Mouse (Mus musculus) liver, adult (tissue): ENCODE measurements at regions not wholly inside any gene's neighbourhood (a gene's known extent, or its start where the extent isn't known, plus 50 kb on each side); places are given as distances from the start of the nearest gene placed in this dataset.
A peak's percentile ranks its signal among the peaks of the same experiment; 100 is the strongest.

ENCODE experiments used
- GATA4 ChIP-seq: IDR thresholded peaks from 2 replicates; pipeline ENCODE4 v1.6.1; 2014; ENCODE audit warnings: mild to moderate bottlenecking, low read length; ENCODE audit not compliant: insufficient replicate concordance

DNA sequence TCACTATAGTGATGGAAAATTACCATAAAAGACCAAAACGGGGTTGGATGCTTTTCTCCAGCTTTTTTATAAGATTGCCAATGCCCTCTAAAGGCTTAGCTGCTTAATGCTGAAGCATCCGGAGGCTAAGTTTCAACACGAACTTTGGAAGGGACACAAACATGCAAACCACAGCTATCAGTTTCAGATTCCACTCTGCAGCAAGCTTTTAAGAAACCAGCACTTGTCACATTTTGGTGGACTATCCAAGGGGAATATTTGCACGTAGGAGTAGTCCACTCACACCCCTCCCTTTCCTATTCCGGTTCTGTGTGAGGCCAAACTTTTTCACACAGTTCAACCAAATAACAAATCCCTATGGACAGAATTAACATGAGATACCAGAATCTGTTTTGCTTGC, 157.9 kb downstream of the Plpp3 start:
- 0 out of 2 replicates have a peak, but pooled peaks have one; percentile 12 for TF ChIP-seq GATA4

DNA sequence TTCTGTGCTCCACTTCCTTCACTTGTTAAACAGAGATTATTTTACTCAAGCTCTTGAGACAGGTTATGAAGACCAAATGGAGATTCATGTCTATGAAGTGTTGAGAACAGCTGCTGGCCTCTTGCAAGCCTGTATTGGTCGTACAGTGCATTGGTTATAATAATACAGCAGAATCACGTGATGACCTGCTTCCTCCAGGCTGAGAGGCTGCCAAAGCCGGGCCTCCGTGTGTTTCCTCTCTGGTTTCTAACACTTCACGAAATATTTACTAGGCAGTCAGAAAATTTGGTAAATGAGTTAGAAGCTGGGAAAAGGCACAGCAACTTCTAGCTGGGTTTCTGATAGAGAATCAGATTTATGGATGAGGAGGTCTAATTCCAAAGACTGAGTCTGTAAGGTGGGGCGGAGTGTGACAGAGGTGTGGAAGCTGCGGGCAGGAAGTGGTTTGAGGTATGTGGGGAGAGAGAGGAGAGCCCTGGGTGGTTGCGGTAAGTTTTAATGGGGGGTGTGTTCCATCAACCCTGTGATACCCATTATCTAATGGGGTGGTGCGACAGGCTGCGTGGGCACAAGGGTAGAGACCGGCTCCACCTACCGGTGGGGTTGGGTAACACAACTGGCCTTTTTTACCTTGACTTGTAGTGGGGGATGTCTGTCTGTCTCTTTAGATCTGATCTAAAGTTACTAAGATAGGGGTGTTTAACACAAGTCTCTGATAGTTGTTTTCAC, 159.5 kb downstream of the Plpp3 start:
- peak; percentile 5; the same call in 1 of the 2 replicates for TF ChIP-seq GATA4

GRCm38 (mm10) chr4:105318421-105318820, 161.3 kb downstream of the Plpp3 start:
- no peak for TF ChIP-seq GATA4

DNA sequence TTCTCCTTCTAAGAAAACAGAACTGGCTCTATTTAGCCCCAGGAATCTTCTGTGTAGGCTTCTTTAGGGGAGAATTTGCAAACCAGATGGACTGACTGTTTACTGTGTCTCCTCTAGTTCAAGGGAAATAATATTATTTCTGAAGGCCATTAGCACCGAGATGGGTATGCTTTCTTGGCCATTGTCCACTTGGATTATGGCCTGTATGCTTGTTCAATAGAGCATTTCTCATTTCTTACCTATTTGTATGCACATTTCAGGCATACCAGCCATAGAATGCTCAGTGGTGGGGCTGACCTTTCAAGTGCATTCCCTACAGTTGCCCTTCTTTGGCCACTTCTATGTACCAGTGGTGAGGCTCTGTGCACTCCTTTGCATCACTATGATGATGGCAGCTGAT, 166.3 kb downstream of the Plpp3 start:
- TF ChIP-seq GATA4: no peak

DNA sequence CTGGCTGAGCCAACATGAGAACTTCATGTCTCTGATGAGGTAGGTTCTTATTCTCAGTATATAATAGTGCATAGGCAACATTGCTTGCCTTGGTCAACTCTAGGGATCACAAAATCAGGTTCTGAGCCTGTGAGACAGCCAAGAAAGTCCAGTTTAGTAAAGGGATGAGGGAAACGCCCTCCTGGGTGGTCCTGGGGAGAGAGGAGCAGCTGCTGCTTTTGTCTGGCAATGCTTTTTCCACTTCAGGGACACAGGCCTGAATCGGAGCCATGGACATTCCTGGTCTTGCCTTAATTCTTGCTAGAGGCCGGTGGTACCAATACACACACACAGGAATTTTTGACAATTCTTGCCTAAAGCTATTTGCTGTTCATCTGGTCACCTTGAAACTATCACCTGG, 169.8 kb downstream of the Plpp3 start:
- TF ChIP-seq GATA4: no peak

DNA sequence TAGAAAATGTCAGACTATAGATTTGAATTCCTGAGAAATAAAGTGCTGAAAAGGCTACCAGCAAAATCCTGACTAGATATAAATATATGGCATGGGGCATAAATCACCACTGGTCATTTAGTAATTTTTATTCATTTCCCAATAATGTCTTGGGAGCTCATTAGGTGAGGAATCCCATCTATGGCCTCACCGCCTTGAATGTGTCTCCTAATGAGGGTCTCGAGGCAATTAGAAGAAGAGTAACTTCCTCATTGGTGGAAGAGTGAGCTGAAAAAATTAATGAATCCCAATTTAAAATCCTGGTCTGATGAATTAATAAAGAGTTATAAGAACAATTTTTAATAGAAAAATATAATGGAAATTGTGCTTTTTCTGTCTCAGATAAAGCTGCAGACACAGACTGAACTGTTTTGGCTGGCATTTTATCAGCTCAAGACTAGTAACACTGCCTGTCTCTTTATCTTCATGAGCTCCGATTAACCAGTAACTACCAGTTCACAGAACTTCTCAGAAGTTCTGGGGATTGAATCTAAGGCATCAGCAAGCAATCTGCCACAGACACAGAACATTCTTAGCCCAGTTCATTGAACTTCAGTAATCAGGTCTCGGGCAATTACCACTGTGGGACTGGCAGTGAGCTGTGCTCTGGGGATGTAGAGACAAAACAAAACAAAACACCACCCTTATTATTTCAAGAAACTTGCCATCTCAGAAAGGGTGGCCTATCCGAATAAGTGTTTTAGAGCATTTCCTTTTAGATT, 170.7 kb downstream of the Plpp3 start:
- TF ChIP-seq GATA4: no peak

DNA sequence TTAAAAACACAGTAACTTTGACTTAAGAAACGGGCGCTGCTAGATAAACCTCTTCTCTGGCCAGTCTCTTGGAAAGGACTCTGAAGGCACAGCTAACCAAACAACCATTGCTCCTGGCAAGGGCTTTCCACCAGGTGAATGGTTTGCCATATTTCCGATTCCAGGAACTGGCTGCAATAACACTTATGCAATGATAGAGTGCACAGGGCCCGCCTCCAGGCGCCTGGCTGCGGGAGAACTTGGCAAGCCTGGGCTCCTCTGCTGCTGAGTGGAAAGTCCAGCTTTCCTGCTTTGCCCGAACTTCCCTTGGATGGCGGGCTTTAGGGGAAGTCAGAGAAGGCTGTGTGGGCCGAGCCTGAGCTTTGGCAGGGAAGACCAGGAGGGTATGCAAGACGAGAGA, 171.6 kb downstream of the Plpp3 start:
- peak; percentile 13; the same call in 1 of the 2 replicates for TF ChIP-seq GATA4

DNA sequence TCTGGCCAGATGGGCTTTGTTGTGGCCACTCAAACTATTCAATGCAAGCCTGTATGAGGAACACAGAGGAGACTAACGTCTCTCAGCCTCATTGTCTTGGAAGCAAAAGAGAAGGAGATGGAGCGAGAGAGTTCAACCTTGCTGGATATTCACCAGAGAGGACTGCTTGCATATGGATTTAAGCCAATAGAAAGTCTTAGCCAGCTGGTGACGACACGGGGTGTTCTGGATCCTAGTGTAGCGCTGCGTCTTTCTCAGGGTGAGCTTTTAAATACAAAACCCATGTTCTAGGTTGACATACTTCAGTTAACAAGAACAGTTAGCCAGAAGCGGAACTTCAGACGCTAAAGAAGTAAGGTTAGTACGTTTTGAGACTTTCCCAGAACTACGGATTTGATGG, 174.9 kb downstream of the Plpp3 start:
- TF ChIP-seq GATA4: no peak

GRCm38 (mm10) chr4:105335872-105336271, 178.7 kb downstream of the Plpp3 start:
- no peak for TF ChIP-seq GATA4

- no peak for TF ChIP-seq GATA4
Observed at GRCm38 (mm10) chr4:105336557-105336956, 179.4 kb downstream of the Plpp3 start.

- no peak for TF ChIP-seq GATA4
Observed at GRCm38 (mm10) chr4:105338131-105338530, 181.0 kb downstream of the Plpp3 start.

- no peak for TF ChIP-seq GATA4
Observed at GRCm38 (mm10) chr4:105338861-105339260, 181.7 kb downstream of the Plpp3 start.

GRCm38 (mm10) chr4:105341274-105341673, 184.1 kb downstream of the Plpp3 start:
- no peak for TF ChIP-seq GATA4

- no peak for TF ChIP-seq GATA4
Observed at GRCm38 (mm10) chr4:105346846-105347245, 189.7 kb downstream of the Plpp3 start.

GRCm38 (mm10) chr4:105347911-105348310, 190.8 kb downstream of the Plpp3 start:
- TF ChIP-seq GATA4: no peak

DNA sequence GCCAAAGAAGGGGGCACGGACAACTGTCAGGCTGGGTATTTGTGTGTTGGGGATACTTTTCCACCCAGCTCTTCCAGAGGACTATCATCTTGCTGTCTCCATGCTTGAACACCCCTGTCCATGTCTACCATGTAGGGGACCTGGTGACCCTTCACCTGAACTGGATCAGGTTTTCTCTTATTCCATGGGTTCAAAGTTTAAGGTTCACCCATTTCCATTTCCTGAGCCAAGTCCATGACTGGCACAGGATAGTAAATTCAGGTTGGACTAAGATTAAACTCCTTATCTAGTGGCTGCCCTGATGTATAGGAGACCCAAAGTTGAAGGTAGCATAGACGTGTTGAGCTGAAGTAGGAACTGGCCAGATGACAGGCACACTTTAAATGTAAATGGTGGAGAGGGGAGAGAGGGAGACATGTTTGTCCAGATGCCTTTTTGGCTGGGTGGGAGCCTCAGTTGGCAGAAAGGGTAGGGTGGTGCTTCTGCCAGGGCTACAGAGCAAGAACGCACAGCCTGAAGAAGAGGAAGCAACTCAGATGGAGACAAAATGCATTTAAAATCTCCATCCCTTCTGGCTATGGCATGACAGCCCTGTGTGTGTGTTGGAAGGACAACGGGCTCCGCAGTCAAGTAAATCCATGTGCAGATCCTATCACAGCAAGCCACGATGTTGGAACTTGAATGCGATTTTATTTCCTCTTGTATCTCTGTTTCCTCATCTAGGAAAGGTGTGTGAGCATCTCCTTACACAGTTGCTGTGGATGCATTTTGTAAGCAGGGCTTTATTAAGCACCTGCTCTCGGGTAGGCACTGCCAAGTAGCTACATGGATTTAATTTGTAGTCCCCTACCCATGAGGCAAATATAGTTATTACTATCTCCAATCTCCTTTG, 192.4 kb downstream of the Plpp3 start:
- TF ChIP-seq GATA4: no peak; the same call in 1 of the 2 replicates

- no peak for TF ChIP-seq GATA4
Observed at GRCm38 (mm10) chr4:105352342-105352741, 195.2 kb downstream of the Plpp3 start.
